Mouse (Mus musculus) liver, embryonic 13.5 days (tissue): Measurements from ENCODE around the gene Pik3r2. TPM values are rescaled to one million over a fixed set of nuclear protein-coding genes. Genes with fewer than 3 reads are reported as not detected.

Source experiments
- ATAC-seq: fragments of 200-750 bp; cut with Nextera tagmentation; 2 replicates; pipeline ENCODE4 v1.8.0; 2017; ENCODE audit warnings: low read depth, mild to moderate bottlenecking, moderate number of reproducible peaks, moderate library complexity
- DNase-seq: peaks from one replicate; pipeline ENCODE4 v3.0.0; 2022
- H3K27ac ChIP-seq: fragments of 300-500 bp; sonication (generic); 2 replicates; pipeline ENCODE4 v1.5.1; 2015; ENCODE audit warnings: moderate library complexity, mild to moderate bottlenecking, inconsistent platforms
- H3K27me3 ChIP-seq: fragments of 300-500 bp; sonication (generic); 2 replicates; pipeline ENCODE4 v1.6.1; 2015; ENCODE audit warnings: mild to moderate bottlenecking, inconsistent platforms
- H3K36me3 ChIP-seq: fragments of 300-500 bp; sonication (generic); 2 replicates; pipeline ENCODE4 v1.6.1; 2015; ENCODE audit warnings: mild to moderate bottlenecking, inconsistent platforms
- H3K4me1 ChIP-seq: fragments of 300-500 bp; sonication (generic); replicated peaks from 2 replicates; pipeline ENCODE4 v1.6.1; 2015; ENCODE audit warnings: inconsistent platforms
- H3K4me2 ChIP-seq: fragments of 300-500 bp; sonication (generic); 2 replicates; pipeline ENCODE4 v1.6.1; 2015; ENCODE audit warnings: inconsistent platforms, mild to moderate bottlenecking, moderate library complexity
- H3K4me3 ChIP-seq: fragments of 300-500 bp; sonication (generic); replicated peaks from 2 replicates; pipeline ENCODE4 v1.5.1; 2015; ENCODE audit warnings: mild to moderate bottlenecking, inconsistent platforms
- H3K9ac ChIP-seq: fragments of 300-500 bp; sonication (generic); 2 replicates; pipeline ENCODE4 v1.6.1; 2015; ENCODE audit warnings: mild to moderate bottlenecking, inconsistent platforms
- H3K9me3 ChIP-seq: fragments of 300-500 bp; sonication (generic); replicated peaks from 2 replicates; pipeline ENCODE4 v1.6.1; 2016; ENCODE audit warnings: inconsistent platforms
- WGBS: fragments of 180-500 bp; shearing (Covaris S2); methylation state at CpG from one replicate; pipeline ENCODE4 v1.1.7; 2015; ENCODE audit not compliant: insufficient replicate concordance; 5-methylcytosine and 5-hydroxymethylcytosine counted together
- polyA plus RNA-seq: library from polyadenylated mRNA; unstranded; fragments of >200 nt; fragmentation: Nextera tagmentation; extraction: Ambion mirVana; gene quantifications from 2 replicates; pipeline ENCODE4 v1.2.1, GENCODE M21; 2015

Gene Pik3r2
- polyA plus RNA-seq, 1 experiment from 2014 or later, result 18.2 TPM

DNA sequence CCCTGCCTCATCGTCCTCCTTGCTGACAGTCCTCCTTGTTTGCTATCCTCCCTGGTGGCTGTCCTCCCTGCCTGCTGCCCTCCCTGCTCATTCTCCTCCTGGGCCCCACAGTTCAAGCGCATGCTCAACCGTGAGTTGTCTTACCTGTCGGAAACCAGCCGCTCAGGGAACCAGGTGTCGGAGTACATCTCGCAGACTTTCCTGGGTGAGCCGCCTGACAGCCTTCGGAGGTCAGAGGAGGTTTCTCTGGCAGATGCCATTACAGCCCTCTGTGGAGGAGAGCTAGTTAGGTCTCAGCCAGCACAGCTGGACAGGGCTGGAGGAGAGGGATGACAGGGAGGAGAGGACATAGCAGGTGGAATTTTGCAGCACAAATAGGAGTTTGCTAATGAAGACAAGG lies 29.8 kb downstream of the Pik3r2 start:
- Histone ChIP-seq H3K9ac (no peak overlapping the region), H3K9me3 (no peaks in the 10 kb centered on the region), H3K4me2 (no peak overlapping the region), H3K4me3 (no peak overlapping the region), H3K27ac (no peak overlapping the region), H3K27me3 (peaks cover 90% of the 10 kb centered on the region), H3K36me3 (no peaks in the 10 kb centered on the region), H3K4me1 (peaks cover 18% of the 10 kb centered on the region)
- DNase-seq, result no peak
- 63% methylated on average over 9 of the region's 9 CpGs for WGBS
- no peak for ATAC-seq

DNA sequence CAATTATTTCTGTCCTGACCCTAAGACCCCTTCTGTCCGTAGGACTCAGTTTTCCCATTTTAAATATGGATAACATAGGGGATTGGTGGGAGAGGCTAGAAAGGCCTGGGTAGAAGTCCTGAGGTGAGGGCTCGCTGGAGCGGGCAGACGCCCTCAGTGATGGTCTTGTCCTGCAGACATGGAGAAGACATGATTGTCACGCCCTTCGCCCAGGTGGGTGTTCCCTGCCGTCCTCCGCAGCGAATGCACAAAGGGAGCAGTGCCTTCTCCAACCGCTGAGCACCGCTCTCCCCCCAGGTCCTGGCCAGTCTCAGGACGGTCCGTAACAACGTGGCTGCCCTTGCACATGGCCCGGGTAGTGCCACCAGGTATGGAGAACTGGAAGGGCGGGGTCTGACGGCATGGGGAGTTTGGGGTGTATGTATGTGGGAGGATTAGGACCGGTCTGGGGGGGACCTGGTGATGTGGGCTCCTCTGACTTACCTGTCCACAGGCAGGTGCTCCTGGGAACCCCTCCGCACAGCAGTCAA lies 30.8 kb downstream of the Pik3r2 start:
- WGBS, result 43% methylated on average over 19 of the region's 19 CpGs
- no peak for DNase-seq
- H3K4me3 ChIP-seq, result no peak overlapping the region
- no peak overlapping the region for H3K4me2 ChIP-seq
- no peak overlapping the region for H3K9ac ChIP-seq
- no peaks in the 10 kb centered on the region for H3K9me3 ChIP-seq
- no peak overlapping the region for H3K27ac ChIP-seq
- peaks cover 18% of the 10 kb centered on the region for H3K4me1 ChIP-seq
- H3K36me3 ChIP-seq, result no peaks in the 10 kb centered on the region
- no peak for ATAC-seq
- H3K27me3 ChIP-seq, result peaks cover 99% of the 10 kb centered on the region

DNA sequence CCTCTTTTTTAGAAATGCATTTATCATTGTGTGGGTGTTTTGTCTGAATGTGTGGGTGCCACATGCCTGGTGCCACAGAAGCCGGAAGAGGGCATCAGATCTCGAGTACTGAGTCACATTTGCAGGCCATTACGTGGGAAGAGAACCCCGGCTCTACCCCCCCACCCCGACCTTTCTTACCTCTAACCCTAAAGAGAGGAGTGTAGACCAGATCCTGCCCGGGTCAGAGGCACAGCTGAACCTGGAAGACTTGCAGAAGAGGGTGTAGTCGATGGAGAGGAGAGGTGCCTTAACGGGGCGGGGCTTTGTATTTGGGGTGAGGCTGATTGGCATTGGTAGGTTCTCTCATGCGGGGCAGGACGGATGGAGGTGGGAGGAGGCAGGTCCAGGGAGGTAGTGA lies 31.7 kb downstream of the Pik3r2 start:
- no peak overlapping the region for H3K4me3 ChIP-seq
- no peak overlapping the region for H3K9ac ChIP-seq
- no peak overlapping the region for H3K4me2 ChIP-seq
- H3K4me1 ChIP-seq, result peaks cover 18% of the 10 kb centered on the region
- WGBS, result 32% methylated on average over 11 of the region's 11 CpGs
- no peak overlapping the region for H3K27ac ChIP-seq
- no peak for ATAC-seq
- H3K9me3 ChIP-seq, result no peaks in the 10 kb centered on the region
- DNase-seq, result no peak
- H3K36me3 ChIP-seq, result no peaks in the 10 kb centered on the region
- H3K27me3 ChIP-seq, result peaks cover 97% of the 10 kb centered on the region

DNA sequence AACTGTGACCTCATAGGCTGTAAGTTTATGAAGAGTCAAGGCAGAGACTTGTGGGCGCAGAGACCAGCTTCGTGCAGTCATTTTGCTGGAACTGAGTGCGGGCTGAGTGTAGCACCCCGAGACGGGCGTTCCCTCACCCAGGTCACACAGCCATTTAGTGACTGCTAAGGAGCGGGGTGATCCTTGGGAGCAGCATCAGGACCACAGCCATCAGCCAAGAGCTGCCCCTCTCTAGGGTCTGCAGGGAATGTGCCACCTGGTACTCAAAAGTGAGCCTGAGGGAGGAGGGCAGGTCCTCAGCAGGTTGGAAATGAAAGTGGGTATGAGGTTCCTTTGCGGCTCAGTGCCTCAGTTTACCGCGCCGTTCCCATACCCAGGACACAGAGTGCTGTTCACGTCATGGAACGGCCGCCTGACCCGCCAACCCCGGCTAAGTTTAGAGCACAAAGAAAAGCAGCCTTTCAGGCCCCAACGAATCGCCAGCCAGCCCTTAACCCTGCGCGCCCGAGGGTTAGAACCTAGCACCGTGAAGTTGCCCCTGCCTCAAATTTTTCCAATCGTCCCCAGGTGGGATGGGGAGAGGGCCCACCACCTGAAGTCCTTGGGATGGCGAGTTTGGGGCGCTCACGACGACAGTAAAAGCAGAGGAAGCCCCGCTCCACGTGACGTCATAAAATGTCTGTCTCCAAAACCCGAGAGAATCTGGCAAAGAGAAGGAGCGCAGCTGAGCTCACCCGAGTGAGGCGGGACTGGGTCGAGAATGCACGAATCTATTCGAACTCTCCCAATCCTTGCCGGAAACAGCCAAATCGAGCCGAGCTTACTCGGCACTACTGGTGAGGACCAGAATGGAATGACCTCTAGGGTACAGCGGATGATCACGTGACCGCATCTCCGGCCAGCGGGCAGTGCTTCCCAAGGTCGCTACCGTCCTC lies 32.6 kb downstream of the Pik3r2 start:
- no peak for DNase-seq
- H3K9me3 ChIP-seq, result no peaks in the 10 kb centered on the region
- WGBS, result 4% methylated on average over 48 of the region's 48 CpGs
- peak overlapping the region; percentile 23 for H3K4me3 ChIP-seq
- 0 out of 2 replicates have a peak, but pooled peaks have one; percentile 8 for ATAC-seq
- H3K36me3 ChIP-seq, result no peaks in the 10 kb centered on the region
- H3K4me1 ChIP-seq, result peaks cover 18% of the 10 kb centered on the region
- H3K27me3 ChIP-seq, result peaks cover 90% of the 10 kb centered on the region
- no peak overlapping the region for H3K27ac ChIP-seq
- peak overlapping the region; percentile 44 for H3K4me2 ChIP-seq
- H3K9ac ChIP-seq, result peak overlapping the region; percentile 0; the same call in 1 of the 2 replicates

DNA sequence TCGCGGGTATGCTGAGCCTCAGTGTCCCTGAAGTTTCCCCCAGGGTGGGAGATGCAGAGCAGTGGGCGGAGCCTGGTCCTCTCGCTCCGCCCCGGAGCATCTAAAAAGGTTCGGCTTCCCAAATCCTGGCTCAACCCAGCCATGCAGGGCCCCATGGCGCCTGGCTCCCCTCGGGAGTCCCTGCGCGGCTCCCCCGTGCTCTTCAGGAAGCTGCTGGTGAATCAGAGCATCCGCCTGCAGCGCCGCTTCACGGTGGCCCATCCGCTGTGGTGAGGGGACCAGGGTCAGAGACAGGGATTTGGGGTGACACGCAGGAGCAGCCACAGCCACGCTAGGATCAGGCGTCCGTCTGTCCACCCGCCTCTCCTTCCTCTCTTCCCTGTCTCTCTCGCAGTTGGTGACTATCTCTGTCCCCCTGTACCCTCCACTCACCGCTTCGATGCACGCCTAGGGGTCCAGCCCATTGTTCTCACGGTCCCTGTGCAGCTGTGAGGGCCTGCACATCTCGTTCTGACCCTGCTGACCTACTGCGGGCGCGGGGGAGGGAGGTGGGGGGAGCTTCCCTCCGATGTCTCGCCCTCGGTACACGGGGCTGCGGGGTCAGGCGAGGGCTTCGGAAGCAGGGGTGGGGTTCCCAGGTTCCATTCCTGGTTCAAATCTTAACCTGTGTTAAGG lies 33.4 kb downstream of the Pik3r2 start:
- Histone ChIP-seq H3K4me1 (peaks cover 18% of the 10 kb centered on the region), H3K9ac (no peak overlapping the region), H3K27ac (no peak overlapping the region), H3K4me2 (peak overlapping the region; percentile 44), H3K27me3 (peaks cover 86% of the 10 kb centered on the region), H3K36me3 (no peaks in the 10 kb centered on the region), H3K4me3 (peak overlapping the region; percentile 23; the same call in 1 of the 2 replicates), H3K9me3 (no peaks in the 10 kb centered on the region)
- DNase-seq (no peak), ATAC-seq (0 out of 2 replicates have a peak, but pooled peaks have one; percentile 11)
- 3% methylated on average over 38 of the region's 38 CpGs for WGBS

DNA sequence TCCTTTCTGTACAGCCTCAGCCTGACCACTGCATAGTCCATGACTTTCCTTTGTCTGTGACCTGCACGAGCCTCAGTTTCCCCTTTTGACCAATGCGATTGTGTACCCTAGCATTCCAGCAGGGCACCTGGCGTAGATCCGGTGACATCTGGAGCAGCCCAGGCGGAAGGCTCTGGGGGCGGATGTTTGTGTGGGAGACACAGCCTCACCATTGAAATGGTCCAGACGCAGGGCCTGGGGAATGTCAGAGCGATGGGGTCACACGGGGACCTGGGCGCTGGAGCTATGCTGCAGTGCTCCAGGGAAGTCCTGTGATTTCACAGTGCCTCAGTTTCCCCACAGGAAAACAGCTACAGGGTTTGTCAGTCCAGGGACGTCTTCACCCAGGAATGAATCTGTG lies 34.3 kb downstream of the Pik3r2 start:
- WGBS, result 52% methylated on average over 11 of the region's 11 CpGs
- peaks cover 86% of the 10 kb centered on the region for H3K27me3 ChIP-seq

DNA sequence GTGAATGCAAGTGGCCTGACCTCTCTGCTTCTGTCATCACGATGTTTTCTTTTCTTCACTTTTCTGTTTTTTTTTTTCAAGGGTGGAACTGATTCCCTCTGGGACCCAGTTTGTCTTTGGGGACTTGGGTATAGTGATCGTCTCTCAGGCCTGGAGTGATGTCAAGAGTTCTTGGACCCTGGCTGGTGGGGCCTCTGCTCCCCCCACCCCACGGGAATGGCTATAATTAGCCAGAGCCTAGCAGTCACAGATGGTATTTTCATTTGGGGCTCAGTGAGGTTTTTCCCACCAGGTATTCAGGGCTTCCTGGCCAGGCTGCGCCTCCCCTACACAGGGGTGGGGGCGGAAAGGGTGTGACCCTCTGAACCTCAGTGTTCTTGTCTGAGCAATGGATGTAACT lies 34.9 kb downstream of the Pik3r2 start:
- Histone ChIP-seq H3K4me1 (peaks cover 18% of the 10 kb centered on the region), H3K4me2 (no peak overlapping the region), H3K9me3 (no peaks in the 10 kb centered on the region), H3K36me3 (no peaks in the 10 kb centered on the region), H3K27ac (no peak overlapping the region), H3K4me3 (no peak overlapping the region), H3K9ac (no peak overlapping the region), H3K27me3 (peaks cover 84% of the 10 kb centered on the region)
- ATAC-seq (no peak), DNase-seq (no peak)
- WGBS, result 58% methylated on average over 5 of the region's 5 CpGs

More for the DNA sequence above, 34.3 kb downstream of the Pik3r2 start:
- no peak overlapping the region for H3K4me2 ChIP-seq
- H3K9ac ChIP-seq, result no peak overlapping the region
- ATAC-seq (no peak), DNase-seq (no peak)
- H3K36me3 ChIP-seq, result no peaks in the 10 kb centered on the region
- no peak overlapping the region for H3K4me3 ChIP-seq
- H3K27ac ChIP-seq, result no peak overlapping the region
- H3K9me3 ChIP-seq, result no peaks in the 10 kb centered on the region
- H3K4me1 ChIP-seq, result peaks cover 18% of the 10 kb centered on the region

DNA sequence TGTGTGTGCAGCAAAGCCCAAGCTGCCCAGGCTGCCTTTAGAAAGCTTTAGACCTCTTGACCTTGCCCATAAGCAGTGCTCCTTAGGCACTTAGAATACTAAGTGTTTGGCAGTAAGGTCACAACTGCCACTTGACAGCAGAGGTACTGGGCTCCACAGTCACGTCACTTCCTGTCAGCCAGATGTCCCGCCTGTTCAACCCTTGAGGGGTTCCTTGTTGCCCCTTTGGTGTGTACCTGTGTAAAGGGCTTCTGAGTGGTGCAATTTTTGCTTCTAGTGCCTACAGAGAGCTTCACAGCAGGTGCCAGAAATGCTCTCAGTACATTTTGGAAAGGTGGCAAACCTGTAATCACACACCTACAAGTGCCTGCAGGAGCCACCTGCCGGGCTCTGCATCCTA lies 38.3 kb downstream of the Pik3r2 start:
- no peak for DNase-seq
- Histone ChIP-seq H3K9ac (no peak overlapping the region), H3K27me3 (peaks cover 54% of the 10 kb centered on the region), H3K36me3 (no peaks in the 10 kb centered on the region), H3K4me3 (no peak overlapping the region), H3K27ac (no peak overlapping the region), H3K9me3 (no peaks in the 10 kb centered on the region), H3K4me1 (peaks cover 4% of the 10 kb centered on the region), H3K4me2 (no peak overlapping the region)
- WGBS, result 32% methylated on average over 3 of the region's 3 CpGs
- no peak for ATAC-seq

DNA sequence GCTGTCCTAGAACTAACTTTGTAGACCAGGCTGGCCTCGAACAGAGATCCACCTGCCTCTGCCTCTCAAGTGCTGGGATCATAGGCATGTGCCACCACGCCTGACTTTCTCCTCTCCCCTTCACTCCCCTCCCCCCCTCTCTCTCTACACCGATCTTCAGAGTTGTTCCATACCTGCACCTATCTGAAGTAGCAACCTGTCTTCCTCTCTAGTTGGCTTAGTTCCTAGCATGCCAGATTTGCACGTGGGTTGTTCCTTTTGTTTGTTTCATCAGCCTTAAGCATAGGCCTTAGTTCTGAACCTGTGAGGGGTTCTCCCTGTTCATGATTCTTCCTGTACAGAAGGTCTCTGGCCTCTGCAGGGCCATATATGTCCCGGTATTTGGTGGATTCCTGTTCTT lies 38.8 kb downstream of the Pik3r2 start:
- no peaks in the 10 kb centered on the region; the same call in 1 of the 2 replicates for H3K4me1 ChIP-seq
- DNase-seq, result no peak
- no peak for ATAC-seq
- no peaks in the 10 kb centered on the region for H3K36me3 ChIP-seq
- 48% methylated on average over 5 of the region's 5 CpGs for WGBS
- H3K4me3 ChIP-seq, result no peak overlapping the region
- no peak overlapping the region for H3K27ac ChIP-seq
- H3K27me3 ChIP-seq, result peaks cover 54% of the 10 kb centered on the region
- no peak overlapping the region for H3K9ac ChIP-seq
- no peak overlapping the region for H3K4me2 ChIP-seq
- no peaks in the 10 kb centered on the region for H3K9me3 ChIP-seq

DNA sequence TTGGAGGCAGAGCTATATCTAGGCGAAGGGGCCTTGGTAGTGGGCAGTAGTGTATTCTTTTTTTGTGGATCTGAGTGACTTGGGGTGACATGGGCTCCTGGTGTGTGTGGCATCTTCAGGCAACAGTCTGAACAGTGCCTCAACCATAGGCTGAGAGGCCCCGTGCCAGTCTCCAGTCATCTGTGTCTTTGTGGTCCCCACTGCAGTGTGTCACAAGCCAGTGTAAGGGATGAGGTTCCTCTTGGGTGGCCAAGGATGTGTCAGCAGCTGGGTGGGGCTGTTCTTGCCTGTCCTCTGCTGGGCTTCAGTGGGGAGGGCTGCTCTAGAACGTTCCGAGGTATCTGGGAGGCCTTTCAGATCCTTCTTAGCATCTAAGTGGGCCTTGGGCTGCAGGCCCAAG lies 45.6 kb downstream of the Pik3r2 start:
- Histone ChIP-seq H3K4me2 (no peak overlapping the region), H3K4me1 (peaks cover 12% of the 10 kb centered on the region; the same call in 1 of the 2 replicates), H3K27me3 (peaks cover 76% of the 10 kb centered on the region), H3K27ac (no peak overlapping the region), H3K36me3 (no peaks in the 10 kb centered on the region), H3K9me3 (no peaks in the 10 kb centered on the region), H3K4me3 (no peak overlapping the region), H3K9ac (no peak overlapping the region)
- no peak for DNase-seq
- ATAC-seq, result 0 out of 2 replicates have a peak, but pooled peaks have one; percentile 30
- WGBS, result 59% methylated on average over 4 of the region's 4 CpGs

DNA sequence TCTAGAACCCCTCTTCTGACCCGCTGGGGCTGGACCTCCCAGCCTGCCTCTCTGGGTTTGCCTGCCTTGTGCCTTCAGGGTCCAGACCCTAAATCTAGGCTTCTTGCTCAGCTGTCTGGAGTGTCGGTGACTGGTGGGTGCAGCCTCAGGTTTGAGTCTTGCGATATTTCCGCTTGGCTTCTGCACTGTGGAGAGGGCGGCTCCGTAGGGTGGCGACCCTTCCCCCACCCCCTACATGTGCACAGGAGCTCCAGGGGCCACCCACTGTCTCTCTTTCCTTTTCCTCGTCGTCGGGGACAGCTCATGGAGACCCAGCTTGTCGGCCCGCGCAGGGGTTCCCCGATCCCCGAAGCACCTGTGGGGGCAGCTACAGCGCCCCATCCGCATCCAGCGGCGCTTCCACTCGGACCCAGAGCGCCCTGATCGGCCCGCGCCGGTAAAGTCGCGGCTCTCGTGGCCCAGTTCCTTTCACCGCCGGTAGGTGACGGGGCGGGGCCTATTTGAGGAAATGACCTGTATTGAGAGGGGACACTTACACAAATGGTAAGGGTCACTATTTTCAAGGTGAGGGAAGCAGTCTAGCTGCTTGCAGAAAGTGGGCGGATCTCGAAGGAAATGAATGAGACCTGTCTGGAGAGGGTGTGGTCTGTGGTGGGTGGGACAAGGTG lies 46.6 kb downstream of the Pik3r2 start:
- Histone ChIP-seq H3K9ac (0 out of 2 replicates have a peak overlapping the region, but pooled peaks have one; percentile 49), H3K4me1 (peaks cover 12% of the 10 kb centered on the region; the same call in 1 of the 2 replicates), H3K4me3 (peak overlapping the region; percentile 26), H3K36me3 (no peaks in the 10 kb centered on the region), H3K27me3 (peaks cover 76% of the 10 kb centered on the region), H3K27ac (no peak overlapping the region), H3K9me3 (no peaks in the 10 kb centered on the region), H3K4me2 (peak overlapping the region; percentile 56)
- DNase-seq (no peak), ATAC-seq (no peak)
- 3% methylated on average over 34 of the region's 34 CpGs for WGBS
